Mouse (Mus musculus) MEL (cell line): Measurements from ENCODE around the gene Tor1aip2. TPM values are rescaled to one million over a fixed set of nuclear protein-coding genes. Genes with fewer than 3 reads are reported as not detected.

ENCODE experiments used
- DNase-seq: peaks from one replicate; pipeline ENCODE4 v3.0.0; 2011; ENCODE audit warnings: low read depth, low spot score
- H3K27ac ChIP-seq: 2 replicates; pipeline ENCODE4 v1.5.1; 2012; ENCODE audit warnings: low read depth, mild to moderate bottlenecking, control low read depth, low read length, moderate library complexity; ENCODE audit not compliant: control insufficient read depth
- H3K27me3 ChIP-seq, 2 experiments: fragments of 150-350 bp in 1 of 2; sonication (generic) in 1 of 2; 2 replicates each; pipeline ENCODE4 v1.6.1; 2012; ENCODE audit warnings: low read length in 2 of 2, mild to moderate bottlenecking in 2 of 2, improper control_type of control experiment in 1 of 2, moderate library complexity in 1 of 2; ENCODE audit not compliant: insufficient read depth in 2 of 2, control insufficient read depth in 1 of 2
- H3K36me3 ChIP-seq, 2 experiments: 2 replicates each; pipeline ENCODE4 v1.6.1; 2012 to 2014; ENCODE audit warnings: low read length in 2 of 2, improper control_type of control experiment in 1 of 2, inconsistent platforms in 1 of 2, mild to moderate bottlenecking in 1 of 2; ENCODE audit not compliant: insufficient read depth in 2 of 2, control insufficient read depth in 1 of 2
- H3K4me1 ChIP-seq, 2 experiments: fragments of 150-350 bp in 1 of 2; sonication (generic) in 1 of 2; 2 replicates each; pipeline ENCODE4 v1.6.1; 2012; ENCODE audit warnings: low read length in 2 of 2, improper control_type of control experiment in 1 of 2, mild to moderate bottlenecking in 1 of 2; ENCODE audit not compliant: insufficient read depth in 2 of 2, control insufficient read depth in 1 of 2
- H3K4me3 ChIP-seq, 2 experiments: fragments of 150-350 bp in 1 of 2; sonication (generic) in 1 of 2; 2 replicates each; pipeline ENCODE4 v1.5.1; 2012; ENCODE audit warnings: low read depth in 2 of 2, low read length in 2 of 2, mild to moderate bottlenecking in 2 of 2, moderate library complexity in 2 of 2, control low read depth in 1 of 2, improper control_type of control experiment in 1 of 2; ENCODE audit not compliant: control insufficient read depth in 1 of 2, insufficient read depth in 1 of 2
- H3K79me2 ChIP-seq: 2 replicates; pipeline ENCODE4 v1.6.1; 2012; ENCODE audit warnings: mild to moderate bottlenecking, low read length, moderate library complexity; ENCODE audit not compliant: control insufficient read depth, poor library complexity, insufficient read depth
- H3K9ac ChIP-seq: 2 replicates; pipeline ENCODE4 v1.6.1; 2012; ENCODE audit warnings: low read depth, mild to moderate bottlenecking, control low read depth, low read length, moderate library complexity; ENCODE audit not compliant: control insufficient read depth, poor library complexity, severe bottlenecking
- H3K9me3 ChIP-seq: fragments of 150-350 bp; sonication (generic); replicated peaks from 2 replicates; pipeline ENCODE4 v1.6.1; 2012; ENCODE audit warnings: mild to moderate bottlenecking, low read length, improper control_type of control experiment, moderate library complexity; ENCODE audit not compliant: insufficient read depth
- BHLHE40 ChIP-seq: IDR thresholded peaks from 2 replicates; pipeline ENCODE4 v1.6.1; 2012; ENCODE audit warnings: low read depth, mild to moderate bottlenecking, inconsistent platforms, low read length, improper control_type of control experiment, borderline replicate concordance
- E2F4 ChIP-seq: IDR thresholded peaks from 2 replicates; pipeline ENCODE4 v1.6.1; 2011; ENCODE audit warnings: low read depth, low read length, improper control_type of control experiment, borderline replicate concordance
- ELF1 ChIP-seq: IDR thresholded peaks from 2 replicates; pipeline ENCODE4 v1.6.1; 2014; ENCODE audit warnings: low read depth, mild to moderate bottlenecking, inconsistent platforms, low read length, improper control_type of control experiment, moderate library complexity
- ETS1 ChIP-seq: IDR thresholded peaks from 2 replicates; pipeline ENCODE4 v1.6.1; 2012; ENCODE audit warnings: low read depth, mild to moderate bottlenecking, inconsistent platforms, low read length, improper control_type of control experiment, moderate library complexity
- GATA1 ChIP-seq: IDR thresholded peaks from 2 replicates; pipeline ENCODE4 v1.6.1; 2011; ENCODE audit warnings: low read depth, low read length, improper control_type of control experiment
- HCFC1 ChIP-seq: IDR thresholded peaks from 2 replicates; pipeline ENCODE4 v1.6.1; 2012; ENCODE audit warnings: low read depth, mild to moderate bottlenecking, inconsistent platforms, low read length, improper control_type of control experiment, moderate library complexity
- JUND ChIP-seq: IDR thresholded peaks from 2 replicates; pipeline ENCODE4 v1.6.1; 2011; ENCODE audit warnings: low read depth, mild to moderate bottlenecking, improper control_type of control experiment, low read length
- MXI1 ChIP-seq: IDR thresholded peaks from 2 replicates; pipeline ENCODE4 v1.6.1; 2011; ENCODE audit warnings: mild to moderate bottlenecking, low read depth, low read length, improper control_type of control experiment
- MYC ChIP-seq: IDR thresholded peaks from 2 replicates; pipeline ENCODE4 v1.6.1; 2011; ENCODE audit warnings: low read depth, mild to moderate bottlenecking, low read length, improper control_type of control experiment, moderate library complexity
- POLR2A ChIP-seq, 2 experiments: IDR thresholded peaks; 2 replicates each; pipeline ENCODE4 v1.6.1; 2011 to 2012; ENCODE audit warnings: low read length in 2 of 2, mild to moderate bottlenecking in 2 of 2, control low read depth in 1 of 2, improper control_type of control experiment in 1 of 2, low read depth in 1 of 2, moderate library complexity in 1 of 2; ENCODE audit not compliant: control insufficient read depth in 1 of 2, insufficient read depth in 1 of 2, poor library complexity in 1 of 2
- POLR2AphosphoS2 ChIP-seq: IDR thresholded peaks from 2 replicates; pipeline ENCODE4 v1.6.1; 2011; ENCODE audit warnings: low read length, improper control_type of control experiment
- RAD21 ChIP-seq: IDR thresholded peaks from 2 replicates; pipeline ENCODE4 v1.6.1; 2011; ENCODE audit warnings: mild to moderate bottlenecking, low read depth, low read length, improper control_type of control experiment
- SIN3A ChIP-seq: IDR thresholded peaks from 2 replicates; pipeline ENCODE4 v1.6.1; 2012; ENCODE audit warnings: low read length, improper control_type of control experiment, inconsistent platforms
- SMC3 ChIP-seq: IDR thresholded peaks from 2 replicates; pipeline ENCODE4 v1.6.1; 2011; ENCODE audit warnings: low read depth, low read length, improper control_type of control experiment
- TBP ChIP-seq: IDR thresholded peaks from 2 replicates; pipeline ENCODE4 v1.8.0; 2011; ENCODE audit warnings: low read depth, low read length, improper control_type of control experiment
- USF1 ChIP-seq: IDR thresholded peaks from 2 replicates; pipeline ENCODE4 v1.6.1; 2014; ENCODE audit warnings: low read depth, mild to moderate bottlenecking, inconsistent platforms, low read length, improper control_type of control experiment, moderate library complexity
- polyA plus RNA-seq, 2 experiments: library from polyadenylated mRNA; stranded (reverse) in 1 of 2; unstranded in 1 of 2; fragments of >175 nt in 1 of 2; fragments of >200 nt in 1 of 2; gene quantifications; 2 replicates each; pipeline versions ENCODE4 v1.2.1 to v1.2.4; 2012; ENCODE audit warnings: low replicate concordance in 2 of 2, low read depth in 1 of 2; ENCODE audit not compliant: insufficient read length in 2 of 2, insufficient read depth in 1 of 2, missing spikeins in 1 of 2
- total RNA-seq: library from RNA; depleted of rRNA; stranded (reverse); fragments of 300-350 nt; gene quantifications from 2 replicates; pipeline ENCODE4 v1.2.3, GENCODE M21; 2012

Tor1aip2 gene
- total and polyA plus RNA-seq, 3 experiments = 47.1 to 48.1 TPM; not detected in 1

GRCm38 (mm10) chr1:156027849-156028248 is 7.4 kb upstream of the Tor1aip2 start:
- Histone ChIP-seq H3K27me3 (no peaks in the 10 kb centered on the region), H3K9me3 (no peaks in the 10 kb centered on the region), H3K4me3 (0 out of 4 replicates have a peak overlapping the region, but pooled peaks of 1 of the 2 experiments have one; percentile 13), H3K36me3 (peaks cover 4 to 7% of the 10 kb centered on the region in 2 experiments), H3K4me1 (peaks cover 0 to 3% of the 10 kb centered on the region in 2 experiments; a peak in 1 of 4 replicates), H3K9ac (no peak overlapping the region; the same call in 1 of the 2 replicates), H3K79me2 (no peaks in the 10 kb centered on the region), H3K27ac (peak overlapping the region; percentile 19; the same call in 1 of the 2 replicates)
- no peak for DNase-seq
- TF ChIP-seq JUND (no peak), POLR2A (IDR thresholded peaks at IDR 0.05; ENCODE audit: control insufficient read depth in 1 of 2, insufficient read depth in 1 of 2, low read depth in 1 of 2, low read length in 2 of 2, poor library complexity in 1 of 2) (no peak), HCFC1 (no peak), ETS1 (no peak), SMC3 (no peak), MXI1 (no peak), RAD21 (no peak), MYC (no peak), BHLHE40 (no peak)

GRCm38 (mm10) chr1:156028340-156028975 is 6.7 kb upstream of the Tor1aip2 start:
- 0 out of 4 replicates have a peak overlapping the region, but pooled peaks of 1 of the 2 experiments have one; percentile 13 for H3K4me3 ChIP-seq
- H3K27ac ChIP-seq = peak overlapping the region; percentile 19; the same call in 1 of the 2 replicates
- no peaks in the 10 kb centered on the region for H3K27me3 ChIP-seq
- peaks cover 0 to 3% of the 10 kb centered on the region in 2 experiments; a peak in 1 of 4 replicates for H3K4me1 ChIP-seq
- H3K9me3 ChIP-seq = no peaks in the 10 kb centered on the region
- peaks cover 4 to 7% of the 10 kb centered on the region in 2 experiments for H3K36me3 ChIP-seq
- no peak for TF ChIP-seq E2F4
- TF ChIP-seq USF1 = no peak
- TF ChIP-seq SMC3 = no peak
- TF ChIP-seq POLR2A (IDR thresholded peaks at IDR 0.05; ENCODE audit: control insufficient read depth in 1 of 2, insufficient read depth in 1 of 2, low read depth in 1 of 2, low read length in 2 of 2, poor library complexity in 1 of 2) = no peak
- 0 out of 2 replicates have a peak, but pooled peaks have one; percentile 33 for TF ChIP-seq MYC
- TF ChIP-seq GATA1 = no peak
- no peak for TF ChIP-seq POLR2AphosphoS2
- TF ChIP-seq SIN3A = no peak
- no peak for TF ChIP-seq TBP
- no peak for TF ChIP-seq BHLHE40
- TF ChIP-seq ETS1 = no peak
- TF ChIP-seq ELF1 = peak; percentile 59; the same call in 1 of the 2 replicates
- TF ChIP-seq HCFC1 = peak; percentile 46; the same call in 1 of the 2 replicates
- H3K9ac ChIP-seq = peak overlapping the region; percentile 39
- peak; percentile 58 for DNase-seq
- H3K79me2 ChIP-seq = peaks cover under 1% of the 10 kb centered on the region; the same call in 1 of the 2 replicates
